ENCODE assay signal across 9 mouse cellular contexts in the genomic region with DNA sequence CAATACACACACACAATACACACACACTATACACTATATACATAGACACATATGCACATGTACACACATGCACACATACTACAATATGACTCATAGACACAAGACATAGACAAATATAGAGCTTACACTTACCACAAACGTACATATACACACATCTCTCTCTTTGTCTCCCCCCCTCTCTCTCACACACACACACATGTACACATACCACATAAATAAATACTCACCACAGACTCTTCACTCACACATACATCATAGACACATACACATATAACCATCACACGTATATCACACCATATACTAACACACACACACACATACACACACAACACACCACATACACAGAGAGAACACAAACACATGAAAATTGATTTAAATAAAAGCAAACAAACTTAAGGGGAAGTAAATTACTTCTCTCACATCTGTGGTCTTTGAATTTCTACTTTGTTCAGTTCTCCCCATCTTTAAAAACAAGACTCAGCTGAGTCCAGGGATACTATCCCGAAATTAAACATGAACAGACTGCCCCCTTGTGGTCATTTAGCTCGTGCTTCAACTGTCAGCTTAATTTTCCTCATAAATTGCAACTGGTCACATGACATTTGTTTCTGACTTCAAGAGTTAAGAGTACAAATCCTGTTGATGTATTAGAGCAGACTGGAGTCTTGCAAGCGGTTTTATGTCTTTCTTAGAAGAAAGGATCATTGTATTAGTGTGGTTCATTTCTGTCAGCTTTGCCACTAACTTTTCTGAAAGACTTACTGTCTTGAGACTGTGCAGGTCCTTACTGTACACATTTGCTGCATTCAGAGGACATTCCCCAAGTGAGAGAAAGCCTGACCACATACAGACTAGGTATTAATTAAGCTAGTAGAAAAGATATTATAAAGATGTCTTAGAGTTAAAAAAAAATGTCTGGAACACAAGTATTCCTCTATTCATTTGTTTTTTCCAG. TPM values are rescaled to one million over a fixed set of nuclear protein-coding genes. Genes with fewer than 3 reads are reported as not detected.
DNase-seq lines count a peak whose midpoint lies in the region; ATAC-seq and TF ChIP-seq lines count a peak whose summit lies in the region.
"Had no signal": no experiment of that assay in that cellular context is flagged by ENCODE, and none has a peak within 500 bp of the region (broad histone marks: within the 10 kb centered on the region; RNA-seq: fewer than 3 reads in every experiment).

No protein-coding gene starts in this region.

- H3K27me3 ChIP-seq in hindbrain, embryonic 14.5 days (ENCODE audit: control insufficient read depth, insufficient read depth, low read length): no peaks in the 10 kb centered on the region
- no peaks in the 10 kb centered on the region for H3K27me3 ChIP-seq in lung, postnatal 0 days (replicated peaks; ENCODE audit: insufficient read depth, low read length)
- H3K27me3 ChIP-seq: liver, embryonic 15.5 days had no signal

- no peaks in the 10 kb centered on the region for H3K4me1 ChIP-seq in hindbrain, embryonic 14.5 days (replicated peaks; ENCODE audit: control insufficient read depth, insufficient read depth, low read length)
- H3K4me1 ChIP-seq in lung, postnatal 0 days (ENCODE audit: insufficient read depth, low read depth, low read length): no peaks in the 10 kb centered on the region
- H3K4me1 ChIP-seq: liver, embryonic 15.5 days had no signal

- no peaks in the 10 kb centered on the region for H3K9me3 ChIP-seq in hindbrain, embryonic 14.5 days (ENCODE audit: control insufficient read depth, low read length)
- H3K9me3 ChIP-seq in lung, postnatal 0 days (ENCODE audit: low read length): no peaks in the 10 kb centered on the region
- H3K9me3 ChIP-seq: liver, embryonic 15.5 days had no signal

- TF ChIP-seq EP300 in lung, postnatal 0 days (IDR thresholded peaks at IDR 0.05): no peak

- peak; percentile 86 for DNase-seq in NIH3T3 (ENCODE audit: low read depth)
- DNase-seq in cerebellum, adult 9-10 months: peak; percentile 56
- DNase-seq in hindbrain, embryonic 14.5 days (ENCODE audit: low spot score): peak; percentile 92
- DNase-seq in layer of hippocampus, postnatal 10 days (ENCODE audit: low spot score in 2 of 2): peak; percentile 73 to 74
- DNase-seq in lung, postnatal 0 days (ENCODE audit: low spot score): peak; percentile 84
- peak; percentile 43 for DNase-seq in retina, postnatal 7 days (ENCODE audit: low read depth, low spot score)
- DNase-seq in thymus, postnatal 0 days (ENCODE audit: low spot score): no peak

- no peaks in the 10 kb centered on the region for H3K36me3 ChIP-seq in hindbrain, embryonic 14.5 days (replicated peaks; ENCODE audit: control insufficient read depth, insufficient read depth)
- H3K36me3 ChIP-seq in lung, postnatal 0 days (ENCODE audit: insufficient read depth, low read length): no peaks in the 10 kb centered on the region
- H3K36me3 ChIP-seq: liver, embryonic 15.5 days had no signal

- 40% methylated on average over 5 of the region's 5 CpGs for WGBS in hindbrain, embryonic 14.5 days
- WGBS in lung, postnatal 0 days: 31% methylated on average over 5 of the region's 5 CpGs

- peak; percentile 82 for ATAC-seq in frontal cortex, adult (ENCODE audit: low TSS enrichment)
- ATAC-seq in hindbrain, embryonic 14.5 days (ENCODE audit: low FRiP score): peak; percentile 89
- peak; percentile 57 for ATAC-seq in lung, postnatal 0 days

- H3K4me3 ChIP-seq in hindbrain, embryonic 14.5 days (replicated peaks; ENCODE audit: low read length): no peak overlapping the region
- H3K4me3 ChIP-seq in lung, postnatal 0 days (ENCODE audit: low read depth, low read length): no peak overlapping the region
- H3K4me3 ChIP-seq: liver, embryonic 15.5 days had no signal

- H3K27ac ChIP-seq in hindbrain, embryonic 14.5 days: no peak overlapping the region
- H3K27ac ChIP-seq in lung, postnatal 0 days (ENCODE audit: low read length): no peak overlapping the region
- H3K27ac ChIP-seq: liver, embryonic 15.5 days had no signal

- TF ChIP-seq CTCF in lung, postnatal 0 days (IDR thresholded peaks at IDR 0.05): peak; percentile 75

- no peak overlapping the region for H3K9ac ChIP-seq in hindbrain, embryonic 14.5 days
- H3K9ac ChIP-seq in lung, postnatal 0 days (replicated peaks; ENCODE audit: low read depth): no peak overlapping the region
- H3K9ac ChIP-seq: liver, embryonic 15.5 days had no signal

- H3K4me2 ChIP-seq in hindbrain, embryonic 14.5 days (replicated peaks): no peak overlapping the region
- no peak overlapping the region for H3K4me2 ChIP-seq in lung, postnatal 0 days (replicated peaks; ENCODE audit: low read depth, low read length)
- H3K4me2 ChIP-seq: liver, embryonic 15.5 days had no signal

RNA-seq across cellular contexts. Expression of gene Slc5a12, which starts 32.1 kb away (rescaled TPM):
- not detected in 2 replicates for polyA plus RNA-seq in hindbrain, embryonic 14.5 days (2014; fragmentation: Nextera tagmentation; extraction: Ambion mirVana)
- not detected for total RNA-seq in layer of hippocampus, postnatal 10 days (2021)
- polyA plus RNA-seq in lung, postnatal 0 days (2015; fragmentation: Nextera tagmentation; extraction: Ambion mirVana): not detected in 2 replicates
- not detected in 2 replicates for polyA plus RNA-seq in thymus, postnatal 0 days (2015; fragmentation: Nextera tagmentation; extraction: Ambion mirVana)
- polyA plus RNA-seq: liver, embryonic 15.5 days had no signal
